Mouse (Mus musculus) CH12.LX (cell line): ENCODE measurements around the gene Nol4l.

Experiments
- CTCF ChIP-seq, 2 experiments: IDR thresholded peaks in 1 of 2; conservative IDR thresholded peaks in 1 of 2; 2 replicates each; pipeline ENCODE4 v1.5.1; 2011 to 2012; ENCODE audit warnings: low read depth in 2 of 2, low read length in 2 of 2, improper control_type of control experiment in 1 of 2, inconsistent platforms in 1 of 2, mild to moderate bottlenecking in 1 of 2, moderate library complexity in 1 of 2
- HCFC1 ChIP-seq: IDR thresholded peaks from 2 replicates; pipeline ENCODE4 v1.6.1; 2012; ENCODE audit warnings: low read depth, mild to moderate bottlenecking, inconsistent platforms, low read length, improper control_type of control experiment
- MYC ChIP-seq: IDR thresholded peaks from 2 replicates; pipeline ENCODE4 v1.6.1; 2011; ENCODE audit warnings: low read depth, mild to moderate bottlenecking, improper control_type of control experiment, low read length
- POLR2A ChIP-seq: IDR thresholded peaks from 2 replicates; pipeline ENCODE4 v1.6.1; 2011; ENCODE audit warnings: low read depth, mild to moderate bottlenecking, improper control_type of control experiment, low read length
- TCF12 ChIP-seq: IDR thresholded peaks from 2 replicates; pipeline ENCODE4 v1.6.1; 2014; ENCODE audit warnings: low read depth, mild to moderate bottlenecking, inconsistent platforms, low read length, improper control_type of control experiment
- USF1 ChIP-seq: IDR thresholded peaks from 2 replicates; pipeline ENCODE4 v1.6.1; 2014; ENCODE audit warnings: low read depth, mild to moderate bottlenecking, inconsistent platforms, low read length, improper control_type of control experiment
- ZC3H11A ChIP-seq: IDR thresholded peaks from 2 replicates; pipeline ENCODE4 v1.6.1; 2012; ENCODE audit warnings: low read depth, mild to moderate bottlenecking, inconsistent platforms, low read length, improper control_type of control experiment
- ZNF384 ChIP-seq: IDR thresholded peaks from 2 replicates; pipeline ENCODE4 v1.6.1; 2012; ENCODE audit warnings: low read depth, low read length, improper control_type of control experiment, inconsistent platforms

DNA sequence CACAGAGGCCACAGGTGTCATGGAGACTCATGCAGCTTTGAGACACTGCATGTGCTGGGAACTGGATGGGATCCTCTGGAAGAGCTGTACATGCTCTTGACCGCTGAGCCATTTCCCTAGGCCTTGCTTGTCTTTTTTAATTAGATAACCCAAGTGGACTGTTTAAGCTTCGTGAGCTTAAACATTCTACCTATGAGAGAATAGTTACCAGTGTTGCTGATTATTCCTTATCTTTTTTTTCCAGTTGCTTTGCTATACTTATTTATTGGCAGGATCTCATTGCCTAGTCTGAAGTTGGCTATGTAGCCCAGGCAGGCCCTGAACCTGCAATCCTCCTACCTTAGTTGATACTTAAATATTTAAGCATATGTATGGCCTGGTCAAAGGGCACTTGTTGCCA is 139.9 kb downstream of the Nol4l start:
- no peak for TF ChIP-seq USF1
- no peak for TF ChIP-seq CTCF (conservative IDR thresholded peaks at IDR 0.05 in 1 of 2, IDR thresholded peaks at IDR 0.05 in 1 of 2; ENCODE audit: low read depth in 2 of 2, low read length in 2 of 2)
- TF ChIP-seq POLR2A = no peak
- no peak for TF ChIP-seq HCFC1
- no peak for TF ChIP-seq MYC
- TF ChIP-seq ZC3H11A = no peak
- TF ChIP-seq TCF12 = no peak
- no peak for TF ChIP-seq ZNF384
